Mouse (Mus musculus) hindbrain, postnatal 0 days (tissue): ENCODE results near the gene Intu. TPM values are rescaled to one million over a fixed set of nuclear protein-coding genes. Genes with fewer than 3 reads are reported as not detected.
A peak's percentile ranks its signal among the peaks of the same experiment; 100 is the strongest.

Experiments
- ATAC-seq: fragments of 200-750 bp; cut with Nextera tagmentation; 2 replicates; pipeline ENCODE4 v1.8.0; 2017; ENCODE audit warnings: mild to moderate bottlenecking, moderate TSS enrichment, moderate library complexity
- DNase-seq: peaks from one replicate; pipeline ENCODE4 v3.0.0-alpha.2; 2015; ENCODE audit warnings: low spot score
- H3K27ac ChIP-seq: fragments of 300-500 bp; sonication (generic); 2 replicates; pipeline ENCODE4 v1.5.1; 2014; ENCODE audit warnings: mild to moderate bottlenecking
- H3K27me3 ChIP-seq: fragments of 300-500 bp; sonication (generic); 2 replicates; pipeline ENCODE4 v1.6.1; 2014; ENCODE audit warnings: low read length, mixed read lengths; ENCODE audit not compliant: insufficient read depth
- H3K36me3 ChIP-seq: fragments of 300-500 bp; sonication (generic); 2 replicates; pipeline ENCODE4 v1.6.1; 2014; ENCODE audit warnings: low read length, mixed read lengths; ENCODE audit not compliant: insufficient read depth
- H3K4me1 ChIP-seq: fragments of 300-500 bp; sonication (generic); 2 replicates; pipeline ENCODE4 v1.6.1; 2014; ENCODE audit warnings: antibody characterized with exemption, low read length, mixed read lengths; ENCODE audit not compliant: insufficient read depth
- H3K4me2 ChIP-seq: fragments of 300-500 bp; sonication (generic); 2 replicates; pipeline ENCODE4 v1.6.1; 2014; ENCODE audit warnings: low read depth, mild to moderate bottlenecking, low read length, moderate library complexity, mixed read lengths
- H3K4me3 ChIP-seq: fragments of 300-500 bp; sonication (generic); 2 replicates; pipeline ENCODE4 v1.5.1; 2014; ENCODE audit warnings: low read length
- H3K9ac ChIP-seq: fragments of 300-500 bp; sonication (generic); replicated peaks from 2 replicates; pipeline ENCODE4 v1.6.1; 2014; ENCODE audit warnings: mild to moderate bottlenecking, low read length, moderate library complexity, mixed read lengths
- H3K9me3 ChIP-seq: fragments of 300-500 bp; sonication (generic); 2 replicates; pipeline ENCODE4 v1.6.1; 2016; ENCODE audit warnings: low read length, mixed read lengths
- CTCF ChIP-seq: IDR thresholded peaks from 2 replicates; pipeline ENCODE4 v1.5.1; 2016; ENCODE audit warnings: antibody characterized with exemption, control low read depth, low read depth
- WGBS: fragments of 180-500 bp; shearing (Covaris S2); extraction: QIAGEN DNeasy Blood & Tissue Kit; methylation state at CpG from one replicate; pipeline ENCODE4 v1.1.7; 2014; 5-methylcytosine and 5-hydroxymethylcytosine counted together
- polyA plus RNA-seq: library from polyadenylated mRNA; unstranded; fragments of >200 nt; fragmentation: Nextera tagmentation; extraction: Ambion mirVana; gene quantifications from 2 replicates; pipeline ENCODE4 v1.2.1, GENCODE M21; 2015
- total RNA-seq: library from RNA; depleted of rRNA; stranded (reverse); fragments of >200 nt; gene quantifications from 2 replicates; pipeline ENCODE4 v1.2.3, GENCODE M21; 2014

Gene Intu
- total and polyA plus RNA-seq, 2 experiments from 2014 or later, result 2.5 to 6.3 TPM

DNA sequence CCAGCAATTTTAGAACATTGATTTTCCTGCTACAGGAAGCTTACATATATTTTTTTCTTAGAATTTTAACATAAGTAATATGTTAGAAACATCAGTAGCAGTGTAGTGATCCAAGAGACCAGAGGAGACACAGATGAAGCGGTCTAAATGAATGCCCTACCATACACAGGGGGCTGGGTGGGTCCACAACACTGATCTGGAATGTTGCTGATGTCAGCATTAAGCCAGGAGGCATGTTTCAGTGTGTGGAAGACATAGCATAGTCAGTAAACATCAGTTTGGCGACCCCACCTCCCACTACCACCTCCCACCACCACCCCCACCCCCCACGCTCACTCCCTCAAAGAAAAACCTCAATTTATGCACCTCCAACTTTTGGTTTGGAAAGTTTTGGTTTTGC is 11.5 kb upstream of the Intu start:
- H3K4me2 ChIP-seq, result no peak overlapping the region

DNA sequence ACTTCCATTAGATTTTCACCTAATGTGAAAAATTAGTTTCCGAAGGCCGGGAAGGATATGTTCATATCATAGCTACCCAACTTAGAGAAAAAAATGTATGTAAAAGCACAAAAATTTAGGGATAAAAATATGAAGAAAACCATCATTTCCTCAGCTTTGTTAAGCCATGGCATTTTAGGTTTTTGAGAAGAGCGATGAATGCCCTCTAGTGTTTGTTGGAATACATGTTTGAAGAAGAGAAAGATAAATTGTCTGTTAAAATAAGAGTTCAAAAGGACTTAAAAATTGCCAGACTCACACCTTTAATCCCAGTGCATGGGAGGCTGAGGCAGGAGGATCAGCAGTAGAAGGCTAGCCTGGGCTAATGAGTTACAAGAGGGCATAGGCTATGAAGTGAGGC is 10.5 kb upstream of the Intu start:
- Histone ChIP-seq H3K4me3 (no peak overlapping the region), H3K27me3 (no peaks in the 10 kb centered on the region), H3K4me1 (no peaks in the 10 kb centered on the region), H3K9ac (no peak overlapping the region), H3K9me3 (no peaks in the 10 kb centered on the region), H3K4me2 (no peak overlapping the region), H3K36me3 (no peaks in the 10 kb centered on the region), H3K27ac (no peak overlapping the region)
- 91% methylated on average over 3 of the region's 3 CpGs for WGBS
- ATAC-seq (no peak), DNase-seq (peak; percentile 39)
- peak; percentile 33 for TF ChIP-seq CTCF

More for the DNA sequence above, 11.5 kb upstream of the Intu start:
- Histone ChIP-seq H3K27me3 (no peaks in the 10 kb centered on the region), H3K27ac (no peak overlapping the region), H3K36me3 (no peaks in the 10 kb centered on the region), H3K4me1 (no peaks in the 10 kb centered on the region), H3K9ac (no peak overlapping the region), H3K9me3 (no peaks in the 10 kb centered on the region), H3K4me3 (no peak overlapping the region)
- 78% methylated on average over 3 of the region's 3 CpGs for WGBS
- no peak for TF ChIP-seq CTCF
- no peak for ATAC-seq
- no peak for DNase-seq

DNA sequence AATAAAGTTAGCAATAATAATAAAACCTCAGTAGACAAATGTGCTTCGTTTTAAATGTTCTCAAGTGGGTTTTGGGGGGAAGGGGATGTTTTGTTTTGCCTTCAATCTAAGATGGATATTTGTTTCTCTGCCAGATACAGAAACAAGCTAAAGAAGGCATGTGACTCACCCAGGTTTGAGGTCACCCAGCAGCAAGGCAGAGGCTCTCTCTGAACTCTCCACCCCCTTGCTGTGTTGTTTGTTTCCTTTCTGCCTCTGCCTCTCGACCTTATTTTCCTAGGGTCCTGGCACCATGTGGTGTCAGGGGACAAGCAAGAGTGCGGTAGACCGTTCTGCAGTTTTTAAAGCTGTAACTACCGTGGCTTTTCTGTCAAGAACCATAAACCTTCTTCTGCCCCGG is 8.6 kb upstream of the Intu start:
- Histone ChIP-seq H3K9me3 (no peaks in the 10 kb centered on the region), H3K4me2 (no peak overlapping the region), H3K4me3 (no peak overlapping the region), H3K27me3 (no peaks in the 10 kb centered on the region), H3K4me1 (0 out of 2 replicates have a peak, but pooled peaks cover 3% of the 10 kb centered on the region), H3K36me3 (no peaks in the 10 kb centered on the region), H3K9ac (no peak overlapping the region), H3K27ac (no peak overlapping the region)
- DNase-seq (no peak), ATAC-seq (no peak)
- no peak for TF ChIP-seq CTCF
- WGBS, result 36% methylated on average over 6 of the region's 6 CpGs

DNA sequence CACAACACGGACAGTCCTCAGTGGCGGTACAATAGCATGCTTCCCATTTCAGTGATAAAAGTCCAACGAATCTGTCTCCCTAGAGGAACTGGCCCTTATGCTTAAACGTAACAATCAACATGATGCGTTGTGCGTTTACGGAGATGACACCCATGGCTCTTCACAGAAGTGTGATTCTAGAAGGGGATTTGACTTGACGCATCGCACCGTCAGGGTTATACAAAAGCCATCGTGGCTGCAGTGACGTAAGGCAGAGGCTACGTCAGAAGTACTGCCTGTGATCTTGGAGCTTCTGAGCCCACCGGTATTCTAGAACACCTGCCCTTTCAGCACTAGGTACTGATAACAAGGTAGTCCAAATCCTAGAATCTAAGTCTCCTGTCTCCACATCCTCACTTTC is 8.2 kb upstream of the Intu start:
- H3K4me1 ChIP-seq, result 0 out of 2 replicates have a peak, but pooled peaks cover 3% of the 10 kb centered on the region
- H3K4me3 ChIP-seq, result no peak overlapping the region
- H3K27me3 ChIP-seq, result no peaks in the 10 kb centered on the region
- H3K27ac ChIP-seq, result no peak overlapping the region
- H3K36me3 ChIP-seq, result no peaks in the 10 kb centered on the region
- no peak for DNase-seq
- WGBS, result 63% methylated on average over 14 of the region's 14 CpGs
- H3K9ac ChIP-seq, result no peak overlapping the region
- peak overlapping the region; percentile 20 for H3K4me2 ChIP-seq
- TF ChIP-seq CTCF, result no peak
- no peaks in the 10 kb centered on the region for H3K9me3 ChIP-seq
- ATAC-seq, result no peak

DNA sequence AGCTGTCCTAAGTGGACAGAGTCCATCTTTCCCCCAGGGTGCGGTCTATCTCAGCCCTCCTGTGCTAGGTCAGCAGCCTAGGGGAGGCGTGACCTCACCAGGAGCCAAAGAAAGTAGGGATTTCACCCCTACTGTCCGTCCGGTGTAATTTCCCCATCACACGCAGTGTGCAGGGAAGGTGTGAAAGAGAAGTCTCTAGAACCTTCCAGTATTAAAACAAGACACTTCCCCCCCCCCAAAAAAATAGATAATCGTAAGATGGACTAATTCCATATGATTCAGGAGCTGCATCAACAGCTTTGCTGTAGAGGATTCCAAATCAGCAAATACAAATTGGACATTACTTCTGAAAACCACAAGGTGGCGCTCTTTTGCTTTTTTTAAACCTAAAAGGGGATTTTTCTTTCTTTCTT is 7.7 kb upstream of the Intu start:
- H3K27me3 ChIP-seq, result no peaks in the 10 kb centered on the region
- no peak overlapping the region for H3K27ac ChIP-seq
- peak; percentile 68 for TF ChIP-seq CTCF
- WGBS, result 19% methylated on average over 7 of the region's 7 CpGs
- ATAC-seq (no peak), DNase-seq (peak; percentile 77)
- no peak overlapping the region for H3K4me3 ChIP-seq
- H3K36me3 ChIP-seq, result no peaks in the 10 kb centered on the region
- no peaks in the 10 kb centered on the region for H3K9me3 ChIP-seq
- peak overlapping the region; percentile 20 for H3K4me2 ChIP-seq
- no peak overlapping the region for H3K9ac ChIP-seq
- peaks cover 7% of the 10 kb centered on the region; the same call in 1 of the 2 replicates for H3K4me1 ChIP-seq

DNA sequence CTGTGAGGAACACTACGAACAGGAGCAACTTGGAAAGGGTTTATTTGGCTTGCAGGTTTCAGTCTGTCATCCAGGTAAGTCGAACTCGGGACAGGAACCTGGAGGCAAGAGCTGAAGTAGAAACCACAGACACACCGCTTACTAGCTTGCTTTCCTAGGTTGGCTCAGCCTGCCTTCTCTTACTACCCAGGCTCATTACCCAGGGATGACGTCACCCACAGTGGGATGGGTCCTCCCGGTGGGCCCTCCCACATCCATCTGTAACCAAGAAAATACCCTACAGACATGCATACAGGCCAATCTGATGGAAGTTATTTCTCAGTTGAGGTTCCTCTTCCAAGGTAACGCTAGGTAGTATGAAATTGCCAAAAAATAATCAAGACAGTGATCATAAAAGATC is 6.2 kb upstream of the Intu start:
- DNase-seq (no peak), ATAC-seq (no peak)
- no peak overlapping the region for H3K4me3 ChIP-seq
- H3K36me3 ChIP-seq, result no peaks in the 10 kb centered on the region
- no peaks in the 10 kb centered on the region for H3K27me3 ChIP-seq
- no peaks in the 10 kb centered on the region for H3K9me3 ChIP-seq
- WGBS, result 86% methylated on average over 7 of the region's 7 CpGs
- H3K27ac ChIP-seq, result no peak overlapping the region
- peaks cover 7% of the 10 kb centered on the region; the same call in 1 of the 2 replicates for H3K4me1 ChIP-seq
- no peak overlapping the region for H3K4me2 ChIP-seq
- no peak overlapping the region for H3K9ac ChIP-seq
- TF ChIP-seq CTCF, result no peak

DNA sequence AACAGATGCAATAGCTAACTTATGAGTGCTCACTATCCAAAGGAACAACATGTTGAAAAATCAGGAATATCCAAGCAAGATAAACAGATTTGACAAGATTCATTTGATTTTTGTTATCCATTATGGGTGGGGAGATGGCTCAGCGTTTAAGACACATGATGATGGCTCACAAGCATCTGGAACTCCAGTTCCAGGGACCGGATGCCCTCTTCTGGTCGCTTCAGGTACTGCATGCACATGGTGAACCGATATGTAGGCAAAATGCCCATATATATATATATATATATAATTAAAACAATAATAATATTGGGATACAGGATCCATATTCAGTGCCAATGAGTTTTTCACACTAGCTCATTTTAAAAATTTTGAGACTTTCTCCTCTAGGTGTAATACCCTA is 5.7 kb upstream of the Intu start:
- Histone ChIP-seq H3K9ac (no peak overlapping the region), H3K9me3 (no peaks in the 10 kb centered on the region), H3K4me2 (no peak overlapping the region), H3K27ac (no peak overlapping the region), H3K27me3 (no peaks in the 10 kb centered on the region), H3K36me3 (no peaks in the 10 kb centered on the region), H3K4me1 (peaks cover 7% of the 10 kb centered on the region; the same call in 1 of the 2 replicates), H3K4me3 (no peak overlapping the region)
- WGBS, result 20% methylated on average over 4 of the region's 4 CpGs
- DNase-seq (peak; percentile 71), ATAC-seq (no peak)
- peak; percentile 75 for TF ChIP-seq CTCF
